Mouse (Mus musculus): ENCODE measurements at regions not wholly inside any gene's neighbourhood (a gene's known extent, or its start where the extent isn't known, plus 50 kb on each side); places are given as distances from the start of the nearest gene placed in this dataset.

GRCm38 (mm10) chr9:61274020-61274419, 98.1 kb upstream of the Tle3 start:
- no peaks in the 10 kb centered on the region for H3K9me3 ChIP-seq (ENCODE audit: control insufficient read depth, low read length)
- H3K27ac ChIP-seq (replicated peaks; ENCODE audit: low read depth, low read length): no peak overlapping the region
- no peak overlapping the region for H3K4me2 ChIP-seq (replicated peaks; ENCODE audit: low read depth, low read length, severe bottlenecking)
- H3K36me3 ChIP-seq (ENCODE audit: control insufficient read depth, insufficient read depth, low read length): no peaks in the 10 kb centered on the region
- no peak for ATAC-seq (ENCODE audit: low FRiP score, low read depth)
- peaks cover 11% of the 10 kb centered on the region; the same call in 1 of the 2 replicates for H3K4me1 ChIP-seq (ENCODE audit: control insufficient read depth, insufficient read depth, low read length)
- no peak for DNase-seq (ENCODE audit: low spot score)
- TF ChIP-seq POLR2A (IDR thresholded peaks at IDR 0.05; ENCODE audit: borderline replicate concordance, extremely low read depth, insufficient read depth, insufficient read length): no peak
- no peak overlapping the region for H3K9ac ChIP-seq (ENCODE audit: low read depth, low read length, severe bottlenecking)
- no peaks in the 10 kb centered on the region for H3K27me3 ChIP-seq (ENCODE audit: control insufficient read depth, insufficient read depth, low read length)
- 79% methylated on average over 9 of the region's 9 CpGs for WGBS
- no peak overlapping the region for H3K4me3 ChIP-seq (replicated peaks; ENCODE audit: low read length)

GRCm38 (mm10) chr9:61277369-61278215, 94.6 kb upstream of the Tle3 start:
- Histone ChIP-seq H3K36me3 (ENCODE audit: control insufficient read depth, insufficient read depth, low read length) (no peaks in the 10 kb centered on the region), H3K4me3 (replicated peaks; ENCODE audit: low read length) (no peak overlapping the region), H3K27ac (replicated peaks; ENCODE audit: low read depth, low read length) (no peak overlapping the region), H3K9me3 (ENCODE audit: control insufficient read depth, low read length) (no peaks in the 10 kb centered on the region), H3K27me3 (ENCODE audit: control insufficient read depth, insufficient read depth, low read length) (0 out of 2 replicates have a peak, but pooled peaks cover 6% of the 10 kb centered on the region), H3K9ac (ENCODE audit: low read depth, low read length, severe bottlenecking) (no peak overlapping the region), H3K4me2 (replicated peaks; ENCODE audit: low read depth, low read length, severe bottlenecking) (peak overlapping the region; percentile 38), H3K4me1 (ENCODE audit: control insufficient read depth, insufficient read depth, low read length) (peaks cover 18% of the 10 kb centered on the region; the same call in 1 of the 2 replicates)
- 9% methylated on average over 21 of the region's 21 CpGs for WGBS
- ATAC-seq (ENCODE audit: low FRiP score, low read depth): peak; percentile 53; the same call in 1 of the 2 replicates
- peak; percentile 66 for DNase-seq (ENCODE audit: low spot score)
- TF ChIP-seq POLR2A (IDR thresholded peaks at IDR 0.05; ENCODE audit: borderline replicate concordance, extremely low read depth, insufficient read depth, insufficient read length): no peak

- H3K9me3 ChIP-seq (ENCODE audit: control insufficient read depth, low read length): no peaks in the 10 kb centered on the region
- DNase-seq (ENCODE audit: low spot score) (peak; percentile 32), ATAC-seq (ENCODE audit: low FRiP score, low read depth) (no peak)
- no peak for TF ChIP-seq POLR2A (IDR thresholded peaks at IDR 0.05; ENCODE audit: borderline replicate concordance, extremely low read depth, insufficient read depth, insufficient read length)
- H3K36me3 ChIP-seq (ENCODE audit: control insufficient read depth, insufficient read depth, low read length): no peaks in the 10 kb centered on the region
- H3K4me1 ChIP-seq (ENCODE audit: control insufficient read depth, insufficient read depth, low read length): peaks cover 18% of the 10 kb centered on the region; the same call in 1 of the 2 replicates
- 0 out of 2 replicates have a peak, but pooled peaks cover 8% of the 10 kb centered on the region for H3K27me3 ChIP-seq (ENCODE audit: control insufficient read depth, insufficient read depth, low read length)
- H3K4me3 ChIP-seq (replicated peaks; ENCODE audit: low read length): no peak overlapping the region
- H3K4me2 ChIP-seq (replicated peaks; ENCODE audit: low read depth, low read length, severe bottlenecking): peak overlapping the region; percentile 38
- 10% methylated on average over 12 of the region's 12 CpGs for WGBS
- H3K9ac ChIP-seq (ENCODE audit: low read depth, low read length, severe bottlenecking): no peak overlapping the region
- H3K27ac ChIP-seq (replicated peaks; ENCODE audit: low read depth, low read length): no peak overlapping the region
Measured at GRCm38 (mm10) chr9:61278216-61278758, 93.9 kb upstream of the Tle3 start.

- TF ChIP-seq POLR2A (IDR thresholded peaks at IDR 0.05; ENCODE audit: borderline replicate concordance, extremely low read depth, insufficient read depth, insufficient read length): no peak
- WGBS: 23% methylated on average over 9 of the region's 9 CpGs
Measured at GRCm38 (mm10) chr9:61279044-61279543, 93.1 kb upstream of the Tle3 start.

GRCm38 (mm10) chr9:61280856-61281582, 91.1 kb upstream of the Tle3 start:
- 0 out of 2 replicates have a peak, but pooled peaks cover 8% of the 10 kb centered on the region for H3K27me3 ChIP-seq (ENCODE audit: control insufficient read depth, insufficient read depth, low read length)
- 36% methylated on average over 12 of the region's 12 CpGs for WGBS

More at GRCm38 (mm10) chr9:61279044-61279543, 93.1 kb upstream of the Tle3 start:
- Histone ChIP-seq H3K36me3 (ENCODE audit: control insufficient read depth, insufficient read depth, low read length) (no peaks in the 10 kb centered on the region), H3K4me1 (ENCODE audit: control insufficient read depth, insufficient read depth, low read length) (peaks cover 18% of the 10 kb centered on the region; the same call in 1 of the 2 replicates), H3K27me3 (ENCODE audit: control insufficient read depth, insufficient read depth, low read length) (0 out of 2 replicates have a peak, but pooled peaks cover 8% of the 10 kb centered on the region), H3K4me2 (replicated peaks; ENCODE audit: low read depth, low read length, severe bottlenecking) (no peak overlapping the region), H3K4me3 (replicated peaks; ENCODE audit: low read length) (no peak overlapping the region), H3K27ac (replicated peaks; ENCODE audit: low read depth, low read length) (no peak overlapping the region), H3K9me3 (ENCODE audit: control insufficient read depth, low read length) (no peaks in the 10 kb centered on the region), H3K9ac (ENCODE audit: low read depth, low read length, severe bottlenecking) (no peak overlapping the region)
- ATAC-seq (ENCODE audit: low FRiP score, low read depth): no peak
- DNase-seq (ENCODE audit: low spot score): no peak

More at GRCm38 (mm10) chr9:61280856-61281582, 91.1 kb upstream of the Tle3 start:
- no peak overlapping the region for H3K4me3 ChIP-seq (replicated peaks; ENCODE audit: low read length)
- no peak for TF ChIP-seq POLR2A (IDR thresholded peaks at IDR 0.05; ENCODE audit: borderline replicate concordance, extremely low read depth, insufficient read depth, insufficient read length)
- peaks cover 18% of the 10 kb centered on the region; the same call in 1 of the 2 replicates for H3K4me1 ChIP-seq (ENCODE audit: control insufficient read depth, insufficient read depth, low read length)
- H3K27ac ChIP-seq (replicated peaks; ENCODE audit: low read depth, low read length): no peak overlapping the region
- H3K9ac ChIP-seq (ENCODE audit: low read depth, low read length, severe bottlenecking): no peak overlapping the region
- no peak overlapping the region for H3K4me2 ChIP-seq (replicated peaks; ENCODE audit: low read depth, low read length, severe bottlenecking)
- DNase-seq (ENCODE audit: low spot score): no peak
- no peaks in the 10 kb centered on the region for H3K36me3 ChIP-seq (ENCODE audit: control insufficient read depth, insufficient read depth, low read length)
- H3K9me3 ChIP-seq (ENCODE audit: control insufficient read depth, low read length): no peaks in the 10 kb centered on the region
- no peak for ATAC-seq (ENCODE audit: low FRiP score, low read depth)
